Mouse (Mus musculus) C2C12 (cell line): ENCODE data around the gene Ttll13. TPM values are rescaled to one million over a fixed set of nuclear protein-coding genes. Genes with fewer than 3 reads are reported as not detected.

Experiments
- H3K27me3 ChIP-seq: one replicate; pipeline ENCODE4 v1.6.1; 2011; ENCODE audit not compliant: control insufficient read depth, insufficient read depth, insufficient read length
- H3K36me3 ChIP-seq: one replicate; pipeline ENCODE4 v1.6.1; 2011; ENCODE audit not compliant: control insufficient read depth, insufficient read depth
- H3K4me3 ChIP-seq: one replicate; pipeline ENCODE4 v1.5.1; 2011; ENCODE audit warnings: mild to moderate bottlenecking, control low read depth; ENCODE audit not compliant: poor library complexity, insufficient read depth, severe bottlenecking
- H3K79me2 ChIP-seq: one replicate; pipeline ENCODE4 v1.6.1; 2011; ENCODE audit not compliant: control insufficient read depth, insufficient read depth
- H3K79me3 ChIP-seq: one replicate; pipeline ENCODE4 v1.6.1; 2011; ENCODE audit warnings: low read depth, control low read depth
- H3ac ChIP-seq: one replicate; pipeline ENCODE3; 2011; ENCODE audit warnings: low read depth; ENCODE audit not compliant: control insufficient read depth, insufficient read length
- CEBPB ChIP-seq: IDR thresholded peaks from one replicate; pipeline ENCODE4 v1.6.1; 2011; ENCODE audit warnings: low read depth, mild to moderate bottlenecking, control low read depth, moderate library complexity
- CTCF ChIP-seq: IDR thresholded peaks from one replicate; pipeline ENCODE4 v1.5.1; 2011; ENCODE audit not compliant: control insufficient read depth, insufficient read depth, insufficient read length
- FOSL1 ChIP-seq: IDR thresholded peaks from one replicate; pipeline ENCODE4 v1.8.0; 2011; ENCODE audit warnings: mild to moderate bottlenecking, low read length; ENCODE audit not compliant: poor library complexity, insufficient read depth, severe bottlenecking
- MAX ChIP-seq: IDR thresholded peaks from one replicate; pipeline ENCODE4 v1.6.1; 2011; ENCODE audit warnings: mild to moderate bottlenecking, control low read depth
- MYOD1 ChIP-seq: IDR thresholded peaks from one replicate; pipeline ENCODE4 v1.6.1; 2011; ENCODE audit warnings: low read depth; ENCODE audit not compliant: control insufficient read depth, insufficient read length
- MYOG ChIP-seq: IDR thresholded peaks from one replicate; pipeline ENCODE4 v1.6.1; 2011; ENCODE audit not compliant: control insufficient read depth, insufficient read length; ENCODE audit errors: extremely low read depth
- USF1 ChIP-seq: IDR thresholded peaks from one replicate; pipeline ENCODE4 v1.6.1; 2011; ENCODE audit warnings: low read depth, mild to moderate bottlenecking, control low read depth, moderate library complexity
- polyA plus RNA-seq: library from polyadenylated mRNA; unstranded; fragments of >200 nt; fragmentation: generic; extraction: Trizol; gene quantifications from one replicate; pipeline ENCODE4 v1.2.1, GENCODE M21; 2012; ENCODE audit warnings: missing spikeins

Gene Ttll13
- polyA plus RNA-seq, 1 experiment: not detected

GRCm38 (mm10) chr7:80280998-80281397 lies 34.8 kb downstream of the Ttll13 start:
- Histone ChIP-seq H3K79me2 (no peaks in the 10 kb centered on the region), H3K27me3 (no peaks in the 10 kb centered on the region), H3K79me3 (no peaks in the 10 kb centered on the region), H3K36me3 (peaks cover 37% of the 10 kb centered on the region), H3K4me3 (no peak overlapping the region), H3ac (no peak overlapping the region)
- TF ChIP-seq MYOG (no peak), USF1 (no peak), MYOD1 (no peak), FOSL1 (no peak), MAX (no peak), CEBPB (no peak), CTCF (no peak)

- Histone ChIP-seq H3K4me3 (no peak overlapping the region), H3K79me3 (no peaks in the 10 kb centered on the region), H3K27me3 (no peaks in the 10 kb centered on the region), H3K79me2 (no peaks in the 10 kb centered on the region), H3K36me3 (peaks cover 35% of the 10 kb centered on the region), H3ac (no peak overlapping the region)
- no peak for TF ChIP-seq CEBPB
- no peak for TF ChIP-seq MAX
- no peak for TF ChIP-seq MYOD1
- no peak for TF ChIP-seq MYOG
- TF ChIP-seq FOSL1: no peak
- TF ChIP-seq USF1: no peak
- TF ChIP-seq CTCF: no peak
Observed at GRCm38 (mm10) chr7:80281646-80282045, 35.5 kb downstream of the Ttll13 start.

- H3K27me3 ChIP-seq: no peaks in the 10 kb centered on the region
- TF ChIP-seq USF1: no peak
- TF ChIP-seq CEBPB: no peak
- no peak for TF ChIP-seq MAX
- TF ChIP-seq MYOD1: no peak
- no peak overlapping the region for H3ac ChIP-seq
- H3K36me3 ChIP-seq: peaks cover 37% of the 10 kb centered on the region
- no peaks in the 10 kb centered on the region for H3K79me2 ChIP-seq
- no peak overlapping the region for H3K4me3 ChIP-seq
- H3K79me3 ChIP-seq: no peaks in the 10 kb centered on the region
Observed at GRCm38 (mm10) chr7:80283226-80283918, 37.2 kb downstream of the Ttll13 start.

GRCm38 (mm10) chr7:80284391-80284790 lies 38.2 kb downstream of the Ttll13 start:
- Histone ChIP-seq H3K79me2 (no peaks in the 10 kb centered on the region), H3K27me3 (no peaks in the 10 kb centered on the region), H3K4me3 (no peak overlapping the region), H3K79me3 (no peaks in the 10 kb centered on the region), H3K36me3 (peaks cover 27% of the 10 kb centered on the region), H3ac (no peak overlapping the region)
- TF ChIP-seq USF1 (no peak), CTCF (no peak), CEBPB (no peak), FOSL1 (no peak), MYOD1 (no peak), MAX (no peak), MYOG (no peak)

- Histone ChIP-seq H3K27me3 (no peaks in the 10 kb centered on the region), H3ac (no peak overlapping the region), H3K4me3 (no peak overlapping the region), H3K36me3 (peaks cover 22% of the 10 kb centered on the region), H3K79me3 (no peaks in the 10 kb centered on the region), H3K79me2 (no peaks in the 10 kb centered on the region)
- no peak for TF ChIP-seq MAX
- no peak for TF ChIP-seq USF1
- no peak for TF ChIP-seq FOSL1
- no peak for TF ChIP-seq MYOD1
- TF ChIP-seq CEBPB: no peak
- no peak for TF ChIP-seq MYOG
- no peak for TF ChIP-seq CTCF
Observed at GRCm38 (mm10) chr7:80285725-80286124, 39.5 kb downstream of the Ttll13 start.

GRCm38 (mm10) chr7:80287736-80288135 lies 41.6 kb downstream of the Ttll13 start:
- no peaks in the 10 kb centered on the region for H3K79me2 ChIP-seq
- no peak overlapping the region for H3K4me3 ChIP-seq
- no peak overlapping the region for H3ac ChIP-seq
- H3K36me3 ChIP-seq: peaks cover 17% of the 10 kb centered on the region
- H3K79me3 ChIP-seq: no peaks in the 10 kb centered on the region
- no peak for TF ChIP-seq MYOD1
- no peaks in the 10 kb centered on the region for H3K27me3 ChIP-seq
